Mouse (Mus musculus) neural tube, embryonic 14.5 days (tissue): ENCODE data around the gene Rhbdd1. TPM values are rescaled to one million over a fixed set of nuclear protein-coding genes. Genes with fewer than 3 reads are reported as not detected.

Experiments
- ATAC-seq: fragments of 200-750 bp; cut with Nextera tagmentation; 2 replicates; pipeline ENCODE4 v1.8.0; 2017; ENCODE audit warnings: low read depth, mild to moderate bottlenecking, moderate TSS enrichment, moderate library complexity
- H3K27ac ChIP-seq: fragments of 300-500 bp; sonication (generic); 2 replicates; pipeline ENCODE4 v1.5.1; 2014; ENCODE audit warnings: low read depth, mild to moderate bottlenecking, control low read depth, low read length, moderate library complexity, mixed read lengths
- H3K27me3 ChIP-seq: fragments of 300-500 bp; sonication (generic); 2 replicates; pipeline ENCODE4 v1.6.1; 2014; ENCODE audit warnings: low read length; ENCODE audit not compliant: control insufficient read depth, insufficient read depth
- H3K36me3 ChIP-seq: fragments of 300-500 bp; sonication (generic); 2 replicates; pipeline ENCODE4 v1.6.1; 2014; ENCODE audit warnings: low read length, mixed read lengths; ENCODE audit not compliant: control insufficient read depth, insufficient read depth
- H3K4me1 ChIP-seq: fragments of 300-500 bp; sonication (generic); 2 replicates; pipeline ENCODE4 v1.6.1; 2014; ENCODE audit warnings: low read length; ENCODE audit not compliant: control insufficient read depth, insufficient read depth
- H3K4me2 ChIP-seq: fragments of 300-500 bp; sonication (generic); 2 replicates; pipeline ENCODE4 v1.6.1; 2014; ENCODE audit warnings: mild to moderate bottlenecking, low read depth, low read length, control low read depth
- H3K4me3 ChIP-seq: fragments of 300-500 bp; sonication (generic); 2 replicates; pipeline ENCODE4 v1.5.1; 2014; ENCODE audit warnings: low read depth, low read length, control low read depth, mixed read lengths
- H3K9ac ChIP-seq: fragments of 300-500 bp; sonication (generic); replicated peaks from 2 replicates; pipeline ENCODE4 v1.6.1; 2014; ENCODE audit warnings: low read depth, mild to moderate bottlenecking, control low read depth, low read length, mixed read lengths
- H3K9me3 ChIP-seq: fragments of 300-500 bp; sonication (generic); 2 replicates; pipeline ENCODE4 v1.6.1; 2016; ENCODE audit warnings: low read length; ENCODE audit not compliant: control insufficient read depth
- WGBS: fragments of 180-500 bp; shearing (Covaris S2); extraction: QIAGEN DNeasy Blood & Tissue Kit; methylation state at CpG from one replicate; pipeline ENCODE4 v1.1.7; 2014; 5-methylcytosine and 5-hydroxymethylcytosine counted together
- polyA plus RNA-seq: library from polyadenylated mRNA; unstranded; fragments of >200 nt; fragmentation: Nextera tagmentation; extraction: Ambion mirVana; gene quantifications from 2 replicates; pipeline ENCODE4 v1.2.1, GENCODE M21; 2014

Gene Rhbdd1
- polyA plus RNA-seq: 2.7 and 3.2 TPM in 2 replicates

DNA sequence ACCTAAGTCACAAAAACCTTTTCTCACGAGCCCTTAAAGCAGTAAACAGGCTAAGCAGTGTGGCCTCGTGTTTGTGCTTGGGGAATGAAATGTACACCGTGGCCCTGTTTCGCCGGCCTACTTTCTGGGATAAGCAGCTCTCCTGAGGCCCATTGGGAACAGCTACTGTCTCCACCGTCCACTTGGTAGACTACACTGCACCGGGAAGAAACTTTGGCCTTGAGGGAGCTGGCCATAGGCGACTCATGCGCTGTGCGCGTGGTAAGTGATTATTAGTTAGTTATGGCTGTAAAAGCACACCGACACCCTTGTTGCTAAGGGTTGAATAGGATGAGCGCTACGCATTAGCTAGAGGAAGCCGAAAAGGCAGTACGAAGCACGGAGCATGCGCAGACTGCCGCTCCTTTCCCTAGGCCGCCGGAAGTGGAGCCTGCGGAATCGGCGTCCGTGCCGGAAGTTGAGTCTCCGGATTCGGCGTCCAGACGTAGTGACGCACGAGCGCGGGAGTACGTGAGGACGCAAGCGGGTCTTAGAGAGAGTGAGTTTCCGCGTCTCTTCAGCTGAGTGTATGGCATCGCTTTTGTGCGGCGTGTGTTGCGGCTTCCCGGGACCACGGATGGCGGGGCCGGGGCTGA, at the start of gene Rhbdd1:
TSS of gene Rhbdd1 (plus strand) at position 342 of the 635 bp plus-strand sequence.
- H3K9me3 ChIP-seq: no peaks in the 10 kb centered on the region

DNA sequence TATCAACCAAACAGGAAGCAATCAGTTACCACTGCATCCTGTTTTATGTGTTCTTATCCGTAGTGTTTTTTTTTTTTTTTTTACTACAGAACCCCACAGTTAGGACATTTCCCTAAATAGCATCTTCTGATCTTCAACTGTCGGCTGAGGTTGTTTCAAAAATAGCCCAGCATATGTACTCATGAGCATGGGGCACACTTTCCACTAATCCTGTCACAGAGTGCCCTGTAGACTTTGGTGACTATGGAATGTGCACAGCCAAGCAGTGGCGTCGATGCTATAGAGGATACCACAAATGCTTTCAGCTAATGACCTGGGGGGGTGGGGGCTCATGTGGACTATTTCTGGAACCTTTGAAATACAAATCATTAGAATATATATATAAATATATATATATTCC, 48.7 kb upstream of the Rhbdd1 start:
- Histone ChIP-seq H3K36me3 (no peaks in the 10 kb centered on the region; the same call in 1 of the 2 replicates), H3K9me3 (no peaks in the 10 kb centered on the region), H3K4me2 (no peak overlapping the region), H3K4me1 (no peaks in the 10 kb centered on the region), H3K27me3 (no peaks in the 10 kb centered on the region), H3K27ac (no peak overlapping the region), H3K4me3 (no peak overlapping the region), H3K9ac (no peak overlapping the region)
- WGBS: 81% methylated on average over 4 of the region's 4 CpGs
- ATAC-seq: no peak

More for the DNA sequence above, at the start of gene Rhbdd1:
- Histone ChIP-seq H3K36me3 (no peaks in the 10 kb centered on the region), H3K27ac (peak within 1 kb of the TSS; percentile 95), H3K4me2 (peak within 1 kb of the TSS; percentile 60), H3K9ac (peak within 1 kb of the TSS; percentile 80), H3K27me3 (no peaks in the 10 kb centered on the region), H3K4me1 (peaks cover 16% of the 10 kb centered on the region; the same call in 1 of the 2 replicates), H3K4me3 (peak within 1 kb of the TSS; percentile 85)
- 3% methylated on average over 47 of the region's 47 CpGs for WGBS
- ATAC-seq: peak; percentile 98

DNA sequence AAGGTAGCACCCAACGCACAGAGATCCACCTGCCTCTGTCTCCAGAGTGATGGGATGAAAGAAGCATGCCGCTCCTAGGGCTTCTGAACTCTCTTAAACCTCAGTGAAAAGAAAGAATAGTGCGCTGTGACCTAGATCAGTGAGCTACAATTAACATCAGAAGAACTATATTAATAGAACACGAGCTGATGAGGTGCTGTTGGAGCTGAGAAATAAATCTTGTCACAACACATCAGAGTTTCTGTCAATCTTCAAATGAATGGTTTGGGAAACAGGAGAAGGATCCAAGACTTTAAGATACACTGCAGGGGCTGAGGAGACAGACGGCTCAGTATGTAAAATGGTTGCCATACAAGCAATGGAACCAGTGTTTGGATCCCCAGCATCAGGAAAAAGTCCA, 44.0 kb upstream of the Rhbdd1 start:
- Histone ChIP-seq H3K27me3 (no peaks in the 10 kb centered on the region), H3K4me1 (no peaks in the 10 kb centered on the region), H3K27ac (no peak overlapping the region), H3K4me2 (no peak overlapping the region), H3K4me3 (no peak overlapping the region), H3K9ac (no peak overlapping the region), H3K36me3 (peaks cover 6% of the 10 kb centered on the region; the same call in 1 of the 2 replicates), H3K9me3 (no peaks in the 10 kb centered on the region)
- WGBS: 83% methylated on average over 5 of the region's 5 CpGs
- ATAC-seq: no peak

DNA sequence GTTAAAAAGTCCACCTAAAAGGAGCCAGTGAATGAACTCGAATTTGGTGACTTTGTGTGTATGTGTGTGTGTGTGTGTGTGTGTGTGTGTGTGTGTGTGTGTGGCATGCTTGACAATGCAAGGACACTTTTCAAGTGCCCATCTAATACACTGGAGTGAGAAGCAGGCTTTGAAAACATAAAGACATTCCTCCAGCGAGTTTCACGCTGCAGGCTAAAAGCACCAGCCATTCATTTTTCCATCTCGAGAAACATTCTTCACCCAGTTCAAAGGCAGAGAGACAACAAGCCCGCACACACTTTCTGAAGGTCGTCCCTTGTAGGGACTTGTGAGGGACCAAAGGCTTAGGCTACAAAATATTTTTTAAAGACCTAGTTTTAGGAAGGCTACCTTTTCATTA, 42.7 kb upstream of the Rhbdd1 start:
- Histone ChIP-seq H3K4me3 (no peak overlapping the region), H3K4me1 (no peaks in the 10 kb centered on the region), H3K27ac (no peak overlapping the region), H3K9me3 (no peaks in the 10 kb centered on the region), H3K27me3 (no peaks in the 10 kb centered on the region), H3K9ac (no peak overlapping the region), H3K36me3 (peaks cover 6% of the 10 kb centered on the region; the same call in 1 of the 2 replicates), H3K4me2 (no peak overlapping the region)
- WGBS: 10% methylated on average over 6 of the region's 6 CpGs
- no peak for ATAC-seq

DNA sequence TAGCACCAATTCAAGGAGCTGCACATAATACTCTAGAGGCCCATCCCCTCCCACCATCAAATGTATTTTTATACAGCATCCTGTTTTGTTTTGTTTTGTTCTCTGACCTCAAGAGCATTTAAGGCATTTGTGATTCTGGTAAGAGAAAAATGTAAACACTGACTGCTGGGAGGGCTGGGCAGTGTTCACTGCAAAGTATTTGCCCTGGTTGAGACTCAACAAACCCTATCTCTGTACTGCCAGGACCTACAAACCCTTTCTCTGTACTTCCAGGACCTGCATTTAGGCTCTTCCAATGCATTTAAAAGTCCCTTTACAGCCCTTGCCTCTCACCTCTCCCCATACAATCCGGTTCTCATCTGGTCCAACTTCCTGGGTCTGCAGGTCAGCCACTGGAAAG, 41.9 kb upstream of the Rhbdd1 start:
- Histone ChIP-seq H3K27me3 (no peaks in the 10 kb centered on the region), H3K27ac (no peak overlapping the region), H3K4me2 (no peak overlapping the region), H3K4me1 (no peaks in the 10 kb centered on the region), H3K9ac (no peak overlapping the region), H3K4me3 (no peak overlapping the region), H3K9me3 (no peaks in the 10 kb centered on the region), H3K36me3 (peaks cover 6% of the 10 kb centered on the region; the same call in 1 of the 2 replicates)
- ATAC-seq: no peak
- WGBS: 15% methylated on average over 1 of the region's 1 CpGs

DNA sequence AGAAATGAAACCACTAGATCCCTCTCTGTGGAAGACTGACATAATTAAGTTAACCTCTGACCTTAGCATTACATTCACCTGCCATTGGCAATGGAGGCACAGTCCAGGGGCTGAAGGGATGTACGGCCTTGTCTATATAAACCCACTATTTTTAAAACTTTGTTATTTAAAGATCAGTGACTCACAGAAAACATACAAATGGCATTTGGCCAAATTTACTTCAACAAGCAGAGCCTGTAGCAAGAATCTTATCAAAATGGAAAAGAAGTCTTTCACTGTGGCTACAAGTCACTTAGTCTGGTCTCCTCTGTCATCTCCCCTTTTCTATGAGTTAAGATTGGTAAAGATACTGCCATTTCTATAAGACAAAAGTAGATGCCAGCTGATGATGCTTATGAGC, 36.5 kb upstream of the Rhbdd1 start:
- WGBS: 83% methylated on average over 1 of the region's 1 CpGs
- no peak for ATAC-seq
- Histone ChIP-seq H3K4me2 (no peak overlapping the region), H3K27me3 (no peaks in the 10 kb centered on the region), H3K9me3 (no peaks in the 10 kb centered on the region), H3K27ac (no peak overlapping the region), H3K4me3 (no peak overlapping the region), H3K9ac (no peak overlapping the region), H3K36me3 (0 out of 2 replicates have a peak, but pooled peaks cover 6% of the 10 kb centered on the region), H3K4me1 (peaks cover 11% of the 10 kb centered on the region; the same call in 1 of the 2 replicates)

DNA sequence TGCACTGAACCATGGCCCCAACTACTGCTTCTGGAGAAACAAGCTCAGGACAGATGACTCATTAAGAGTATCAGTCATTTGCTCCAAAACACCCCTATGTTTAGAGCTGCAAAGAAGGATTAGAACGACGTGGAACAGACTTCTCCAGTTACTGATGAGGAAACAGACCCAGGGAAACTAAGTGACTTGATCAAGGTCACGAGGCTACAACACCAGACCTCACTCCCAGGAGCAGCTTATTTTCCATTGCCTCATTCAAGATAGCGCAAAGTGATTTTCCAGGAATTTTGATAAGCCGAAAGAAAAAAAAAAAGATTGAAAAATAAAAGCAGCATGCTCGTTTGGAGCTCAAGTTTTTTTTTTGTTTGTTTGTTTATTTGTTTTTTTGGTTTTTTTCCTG, 34.4 kb upstream of the Rhbdd1 start:
- Histone ChIP-seq H3K4me2 (peak overlapping the region; percentile 84; the same call in 1 of the 2 replicates), H3K27me3 (no peaks in the 10 kb centered on the region), H3K36me3 (0 out of 2 replicates have a peak, but pooled peaks cover 3% of the 10 kb centered on the region), H3K4me1 (peaks cover 16% of the 10 kb centered on the region), H3K4me3 (no peak overlapping the region), H3K9me3 (no peaks in the 10 kb centered on the region), H3K9ac (no peak overlapping the region), H3K27ac (no peak overlapping the region)
- WGBS: 81% methylated on average over 6 of the region's 6 CpGs
- ATAC-seq: no peak

DNA sequence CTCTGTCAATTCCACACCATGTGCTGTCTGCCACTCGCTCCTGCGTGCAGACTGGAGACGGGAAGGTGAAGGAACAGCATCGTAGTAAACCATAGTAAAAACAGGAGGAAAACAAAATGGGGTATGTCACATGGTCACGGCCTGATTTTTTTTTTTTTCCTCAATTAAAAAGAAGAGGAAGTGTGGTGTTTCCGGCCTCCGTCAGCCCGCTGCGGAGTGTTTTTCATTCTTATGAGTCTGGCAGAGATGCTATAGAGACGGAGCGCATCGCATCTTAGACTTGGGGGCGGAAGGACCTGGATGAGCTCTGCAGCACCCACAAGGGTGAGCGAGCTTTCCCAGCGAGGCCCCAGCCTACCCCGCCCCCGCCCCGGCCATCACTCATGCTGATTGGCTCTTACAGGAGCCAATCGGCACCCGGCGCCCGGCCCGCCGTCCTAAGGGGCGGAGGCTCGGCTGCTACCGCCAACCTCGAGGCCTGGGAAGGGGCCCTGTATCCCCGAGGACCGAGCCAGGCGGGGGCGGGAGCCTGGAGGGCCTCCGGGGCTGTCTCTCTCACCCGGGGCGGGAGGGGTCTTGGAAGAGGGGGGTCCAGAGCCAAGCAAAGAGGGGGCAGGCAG, 33.1 kb upstream of the Rhbdd1 start:
- Histone ChIP-seq H3K27ac (peak overlapping the region; percentile 93), H3K9me3 (no peaks in the 10 kb centered on the region), H3K36me3 (no peaks in the 10 kb centered on the region; the same call in 1 of the 2 replicates), H3K4me1 (peaks cover 29% of the 10 kb centered on the region), H3K27me3 (no peaks in the 10 kb centered on the region), H3K4me2 (peak overlapping the region; percentile 84), H3K9ac (peak overlapping the region; percentile 53), H3K4me3 (peak overlapping the region; percentile 44)
- ATAC-seq: peak; percentile 98
- 1% methylated on average over 35 of the region's 35 CpGs for WGBS

DNA sequence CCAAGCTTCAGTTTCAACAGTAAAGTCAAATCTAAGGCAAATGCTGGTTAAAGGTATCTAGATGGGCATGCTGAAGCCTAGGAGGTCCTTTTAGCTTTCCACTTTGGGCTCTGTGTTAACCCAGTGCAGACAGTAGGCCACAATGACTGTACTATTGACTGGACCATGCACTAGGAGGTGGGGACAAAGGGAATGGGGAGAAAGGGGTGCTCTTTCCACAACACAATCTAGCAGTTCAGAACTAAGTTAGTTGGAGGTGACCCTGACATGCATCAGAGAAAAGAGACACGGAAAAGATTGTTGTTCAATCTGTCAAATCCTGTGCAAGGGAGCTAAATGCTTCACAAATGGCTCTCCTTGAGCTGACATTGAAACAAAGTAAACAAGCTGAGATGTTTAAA, 32.4 kb upstream of the Rhbdd1 start:
- WGBS: 0% methylated on average over 1 of the region's 1 CpGs
- no peaks in the 10 kb centered on the region for H3K27me3 ChIP-seq
- H3K27ac ChIP-seq: peak overlapping the region; percentile 93
- peak overlapping the region; percentile 84 for H3K4me2 ChIP-seq
- no peaks in the 10 kb centered on the region; the same call in 1 of the 2 replicates for H3K36me3 ChIP-seq
- peak overlapping the region; percentile 44 for H3K4me3 ChIP-seq
- peak; percentile 19; the same call in 1 of the 2 replicates for ATAC-seq
- peak overlapping the region; percentile 53; the same call in 1 of the 2 replicates for H3K9ac ChIP-seq
- H3K4me1 ChIP-seq: peaks cover 37% of the 10 kb centered on the region
- no peaks in the 10 kb centered on the region for H3K9me3 ChIP-seq
